ENCODE assay signal across 8 mouse cellular contexts in genomic region chr2:173229578-173230224, GRCm38 (mm10). TPM values are rescaled to one million over a fixed set of nuclear protein-coding genes. Genes with fewer than 3 reads are reported as not detected.
A peak's percentile ranks its signal among the peaks of the same experiment; 100 is the strongest.
DNase-seq lines count a peak whose midpoint lies in the region; ATAC-seq and TF ChIP-seq lines count a peak whose summit lies in the region.

No protein-coding gene starts in this region.

- peaks cover 3% of the 10 kb centered on the region; the same call in 1 of the 2 replicates for H3K4me1 ChIP-seq in cortical plate, adult 2 months (ENCODE audit: control insufficient read depth, insufficient read depth, low read length)

- TF ChIP-seq POLR2A in cortical plate, adult 2 months (IDR thresholded peaks at IDR 0.05; ENCODE audit: extremely low read depth, insufficient read depth, low read length): no peak

- peak; percentile 96 for DNase-seq in gastrocnemius, postnatal 10 days
- peak; percentile 96 for DNase-seq in induced T-regulatory cell, adult 2 months (ENCODE audit: low read depth)
- DNase-seq in left cerebral cortex, adult 8-10 months (ENCODE audit: low spot score in 2 of 2): peak; percentile 68 to 98
- peak; percentile 89 to 94 for DNase-seq in right cerebral cortex, postnatal 10 days (ENCODE audit: low spot score in 2 of 2)
- DNase-seq in urinary bladder, postnatal 25 days (ENCODE audit: low spot score): peak; percentile 91

- peak; percentile 97 for TF ChIP-seq CTCF in cortical plate, adult 2 months (IDR thresholded peaks at IDR 0.05; ENCODE audit: extremely low read depth, insufficient read depth, low read length)

- H3K4me3 ChIP-seq in cortical plate, adult 2 months (ENCODE audit: insufficient read depth, low read length): no peak overlapping the region

- peak; percentile 91 for ATAC-seq in activated CD4-positive, CD25-positive, alpha-beta regulatory T cell, adult 4 months
- peak; percentile 84 for ATAC-seq in megakaryocyte progenitor cell, adult 5-6 weeks (replicated peaks; ENCODE audit: poor library complexity)

- H3K27ac ChIP-seq in cortical plate, adult 2 months (ENCODE audit: insufficient read depth, low read length): no peak overlapping the region

RNA-seq across cellular contexts. Expression of gene Zbp1, which starts 11.0 kb away (rescaled TPM):
- 100 to 1,000 TPM; 118 to 141 TPM for polyA plus RNA-seq in activated CD4-positive, CD25-positive, alpha-beta regulatory T cell, adult 4 months (2017; shearing (Covaris generic))
- 0.55 and 1.0 TPM in 2 replicates for polyA plus RNA-seq in cortical plate, adult 2 months (2012; rRNA removed)
- total RNA-seq in gastrocnemius, postnatal 10 days (2021): under 1 TPM in 1 of 2 experiments, not detected in 1; 0.09 TPM
- total RNA-seq in left cerebral cortex, adult 8-10 months (2022): 1 to 10 TPM in 2 of 4 experiments, not detected in 2; 1.4 to 1.7 TPM
- 2.0 and 5.3 TPM in 2 replicates for total RNA-seq in megakaryocyte progenitor cell, adult 5-6 weeks (2015)
- 2.5 and 2.9 TPM in 2 replicates for total RNA-seq in megakaryocyte progenitor cell, adult 5-6 weeks (2017)

RNA-seq across cellular contexts. Expression of gene Pmepa1, which starts 46.6 kb away (rescaled TPM):
- polyA plus RNA-seq in activated CD4-positive, CD25-positive, alpha-beta regulatory T cell, adult 4 months (2017; shearing (Covaris generic)): 10 to 100 TPM in 1 of 2 experiments, 1 to 10 TPM in 1; 8.8 to 12.2 TPM
- 39.8 and 42.3 TPM in 2 replicates for polyA plus RNA-seq in cortical plate, adult 2 months (2012; rRNA removed)
- total RNA-seq in gastrocnemius, postnatal 10 days (2021): 10 to 100 TPM; 15.8 to 19.8 TPM
- 10 to 100 TPM; 34.3 to 67.8 (median 49.6) TPM for total RNA-seq in left cerebral cortex, adult 8-10 months (2022)
- 0.17 and 0.32 TPM in 2 replicates for total RNA-seq in megakaryocyte progenitor cell, adult 5-6 weeks (2015)
- total RNA-seq in megakaryocyte progenitor cell, adult 5-6 weeks (2017): 0.12 and 0.24 TPM in 2 replicates

Comparison
In these comparisons a context has a peak if more than half of its experiments do, and no peak if none do; other contexts are left out.
1. RNA of gene Pmepa1, which starts 46.6 kb away (total RNA-seq): 34.3 to 67.8 TPM in left cerebral cortex, adult 8-10 months and 15.8 to 19.8 TPM in gastrocnemius, postnatal 10 days; 0.12 to 0.32 TPM in megakaryocyte progenitor cell, adult 5-6 weeks; every median in the first group is over 10 times any median in the second.
2. Peak in every context shown above with its lines, with median percentiles within 50 percentile points of each other: DNase-seq.